ENCODE assay signal across 20 mouse cellular contexts in genomic region chr16:30880682-30881081, GRCm38 (mm10).
DNase-seq lines count a peak whose midpoint lies in the region; ATAC-seq and TF ChIP-seq lines count a peak whose summit lies in the region.
"Had no signal": no experiment of that assay in that cellular context is flagged by ENCODE, and none has a peak within 500 bp of the region (broad histone marks: within the 10 kb centered on the region; RNA-seq: fewer than 3 reads in every experiment).

No protein-coding gene starts in this region.

- no peaks in the 10 kb centered on the region for H3K9me3 ChIP-seq in embryonic facial prominence, embryonic 14.5 days (ENCODE audit: control insufficient read depth, low read length)
- no peaks in the 10 kb centered on the region for H3K9me3 ChIP-seq in embryonic facial prominence, embryonic 10.5 days
- no peaks in the 10 kb centered on the region for H3K9me3 ChIP-seq in limb, embryonic 14.5 days (ENCODE audit: control insufficient read depth, low read length)
- H3K9me3 ChIP-seq in limb, embryonic 10.5 days (replicated peaks) = no peaks in the 10 kb centered on the region
- H3K9me3 ChIP-seq in stomach, postnatal 0 days (ENCODE audit: control insufficient read depth, low read length) = no peaks in the 10 kb centered on the region
- H3K9me3 ChIP-seq: embryonic facial prominence, embryonic 13.5 days; forebrain, embryonic 13.5 days; forebrain, embryonic 15.5 days had no signal

- TF ChIP-seq CTCF in stomach, postnatal 0 days (IDR thresholded peaks at IDR 0.05; ENCODE audit: low read depth) = no peak

- no peak for TF ChIP-seq EP300 in stomach, postnatal 0 days (optimal IDR thresholded peaks at IDR 0.05)

- no peak for TF ChIP-seq POLR2A in limb, embryonic 14.5 days (IDR thresholded peaks at IDR 0.05; ENCODE audit: borderline replicate concordance, extremely low read depth, insufficient read depth, insufficient read length)

- no peaks in the 10 kb centered on the region for H3K27me3 ChIP-seq in embryonic facial prominence, embryonic 14.5 days (replicated peaks; ENCODE audit: control insufficient read depth, insufficient read depth, low read length)
- no peaks in the 10 kb centered on the region for H3K27me3 ChIP-seq in embryonic facial prominence, embryonic 10.5 days (replicated peaks; ENCODE audit: low read depth, poor library complexity, severe bottlenecking)
- H3K27me3 ChIP-seq in limb, embryonic 14.5 days (ENCODE audit: control insufficient read depth, insufficient read depth, low read length) = no peaks in the 10 kb centered on the region
- H3K27me3 ChIP-seq in limb, embryonic 10.5 days (ENCODE audit: low read depth, poor library complexity, severe bottlenecking) = no peaks in the 10 kb centered on the region; the same call in 1 of the 2 replicates
- H3K27me3 ChIP-seq in stomach, postnatal 0 days (ENCODE audit: control insufficient read depth, insufficient read depth, low read length) = no peaks in the 10 kb centered on the region
- H3K27me3 ChIP-seq: embryonic facial prominence, embryonic 13.5 days; forebrain, embryonic 13.5 days; forebrain, embryonic 15.5 days; Patski had no signal

- no peak overlapping the region for H3K4me3 ChIP-seq in embryonic facial prominence, embryonic 14.5 days (ENCODE audit: low read depth, low read length)
- H3K4me3 ChIP-seq in embryonic facial prominence, embryonic 10.5 days = no peak overlapping the region
- H3K4me3 ChIP-seq in limb, embryonic 14.5 days (replicated peaks; ENCODE audit: low read length) = no peak overlapping the region
- H3K4me3 ChIP-seq in limb, embryonic 10.5 days = no peak overlapping the region
- no peak overlapping the region for H3K4me3 ChIP-seq in stomach, postnatal 0 days (ENCODE audit: low read depth, low read length)
- H3K4me3 ChIP-seq: embryonic facial prominence, embryonic 13.5 days; forebrain, embryonic 13.5 days; forebrain, embryonic 15.5 days had no signal

- no peak overlapping the region for H3K27ac ChIP-seq in embryonic facial prominence, embryonic 14.5 days (replicated peaks; ENCODE audit: low read depth, low read length)
- H3K27ac ChIP-seq in embryonic facial prominence, embryonic 10.5 days (replicated peaks) = no peak overlapping the region
- H3K27ac ChIP-seq in limb, embryonic 14.5 days (replicated peaks; ENCODE audit: low read depth, low read length) = no peak overlapping the region
- H3K27ac ChIP-seq in limb, embryonic 10.5 days = no peak overlapping the region
- H3K27ac ChIP-seq in stomach, postnatal 0 days (replicated peaks) = no peak overlapping the region
- H3K27ac ChIP-seq: embryonic facial prominence, embryonic 13.5 days; forebrain, embryonic 13.5 days; forebrain, embryonic 15.5 days had no signal

- H3K36me3 ChIP-seq in embryonic facial prominence, embryonic 14.5 days (ENCODE audit: control insufficient read depth, insufficient read depth, low read length) = no peaks in the 10 kb centered on the region
- H3K36me3 ChIP-seq in embryonic facial prominence, embryonic 10.5 days (replicated peaks) = no peaks in the 10 kb centered on the region
- no peaks in the 10 kb centered on the region for H3K36me3 ChIP-seq in limb, embryonic 14.5 days (ENCODE audit: control insufficient read depth, insufficient read depth, low read length)
- H3K36me3 ChIP-seq in limb, embryonic 10.5 days = no peaks in the 10 kb centered on the region
- no peaks in the 10 kb centered on the region for H3K36me3 ChIP-seq in stomach, postnatal 0 days (ENCODE audit: control insufficient read depth, insufficient read depth, low read length)
- H3K36me3 ChIP-seq: embryonic facial prominence, embryonic 13.5 days; forebrain, embryonic 15.5 days had no signal

- peak; percentile 44 for DNase-seq in embryonic facial prominence, embryonic 14.5 days (ENCODE audit: low spot score)
- DNase-seq in embryonic facial prominence, embryonic 10.5 days (ENCODE audit: low spot score) = no peak
- no peak for DNase-seq in limb, embryonic 14.5 days (ENCODE audit: low spot score)
- no peak for DNase-seq in limb, embryonic 10.5 days (ENCODE audit: low spot score)
- DNase-seq in stomach, postnatal 0 days (ENCODE audit: low spot score) = no peak
- no peak for DNase-seq in natural killer cell, adult 2 months (ENCODE audit: low spot score in 2 of 2)
- DNase-seq: adrenal gland, adult 8-10 months; adrenal gland, postnatal 14 days; adrenal gland, postnatal 36 days; cerebellum, adult 11-12 months; cerebellum, adult 2 months; cerebellum, adult 9-10 months; cerebellum, postnatal 10 days; cerebellum, postnatal 25 days; forebrain, postnatal 0 days had no signal

- WGBS in embryonic facial prominence, embryonic 14.5 days = 82% methylated on average over 3 of the region's 3 CpGs
- 86% methylated on average over 3 of the region's 3 CpGs for WGBS in embryonic facial prominence, embryonic 10.5 days
- 80% methylated on average over 3 of the region's 3 CpGs for WGBS in limb, embryonic 14.5 days
- WGBS in limb, embryonic 10.5 days = 88% methylated on average over 3 of the region's 3 CpGs
- WGBS in stomach, postnatal 0 days = 91% methylated on average over 3 of the region's 3 CpGs

- ATAC-seq in embryonic facial prominence, embryonic 14.5 days (ENCODE audit: low read depth) = peak; percentile 65; the same call in 1 of the 2 replicates
- peak; percentile 34; the same call in 1 of the 2 replicates for ATAC-seq in limb, embryonic 14.5 days (ENCODE audit: low FRiP score, low read depth)
- ATAC-seq in stomach, postnatal 0 days (ENCODE audit: low FRiP score, low TSS enrichment) = peak; percentile 18; the same call in 1 of the 2 replicates
- ATAC-seq: activated CD4-positive, CD25-positive, alpha-beta regulatory T cell, adult 4 months; forebrain, embryonic 13.5 days; forebrain, embryonic 15.5 days; forebrain, postnatal 0 days; Patski had no signal

- no peak overlapping the region for H3K9ac ChIP-seq in embryonic facial prominence, embryonic 14.5 days (ENCODE audit: low read depth, low read length)
- H3K9ac ChIP-seq in limb, embryonic 14.5 days (ENCODE audit: low read depth, low read length, severe bottlenecking) = no peak overlapping the region
- no peak overlapping the region for H3K9ac ChIP-seq in stomach, postnatal 0 days (ENCODE audit: low read length)
- H3K9ac ChIP-seq: embryonic facial prominence, embryonic 13.5 days; forebrain, embryonic 13.5 days; forebrain, embryonic 15.5 days; forebrain, postnatal 0 days had no signal

- no peaks in the 10 kb centered on the region for H3K4me1 ChIP-seq in embryonic facial prominence, embryonic 14.5 days (ENCODE audit: control insufficient read depth, insufficient read depth, low read length)
- H3K4me1 ChIP-seq in embryonic facial prominence, embryonic 10.5 days = peaks cover 8% of the 10 kb centered on the region
- no peaks in the 10 kb centered on the region for H3K4me1 ChIP-seq in limb, embryonic 14.5 days (ENCODE audit: control insufficient read depth, insufficient read depth, low read length)
- peaks cover 10% of the 10 kb centered on the region for H3K4me1 ChIP-seq in limb, embryonic 10.5 days
- no peaks in the 10 kb centered on the region for H3K4me1 ChIP-seq in stomach, postnatal 0 days (replicated peaks; ENCODE audit: control insufficient read depth, insufficient read depth)
- H3K4me1 ChIP-seq: embryonic facial prominence, embryonic 13.5 days had no signal

- no peak overlapping the region for H3K4me2 ChIP-seq in embryonic facial prominence, embryonic 14.5 days (ENCODE audit: low read depth, low read length)
- no peak overlapping the region for H3K4me2 ChIP-seq in limb, embryonic 14.5 days (replicated peaks; ENCODE audit: low read depth, low read length, severe bottlenecking)
- no peak overlapping the region for H3K4me2 ChIP-seq in stomach, postnatal 0 days (replicated peaks; ENCODE audit: low read depth)
- H3K4me2 ChIP-seq: embryonic facial prominence, embryonic 13.5 days; forebrain, embryonic 13.5 days; forebrain, embryonic 15.5 days had no signal
